ENCODE assay signal across 21 mouse cellular contexts in the genomic region with DNA sequence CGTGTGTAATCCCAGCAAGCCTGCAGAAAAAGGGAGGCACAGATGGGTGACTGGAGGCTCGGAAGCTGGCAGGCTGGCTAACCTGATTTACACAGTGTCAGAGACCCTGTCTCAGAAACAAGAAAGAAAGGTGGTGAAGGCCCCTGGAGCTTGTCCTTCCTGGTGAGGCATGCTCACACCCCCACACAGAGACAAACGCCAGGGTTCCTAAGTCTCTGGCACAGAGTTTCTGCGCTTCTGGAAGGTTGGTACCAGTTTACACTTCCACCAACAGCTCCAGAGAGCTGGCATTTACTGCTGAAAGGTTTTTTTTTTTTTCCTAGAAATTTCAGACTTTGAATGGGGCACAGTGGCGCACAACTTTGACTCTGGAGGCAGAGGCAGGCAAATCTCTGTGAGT. TPM values are rescaled to one million over a fixed set of nuclear protein-coding genes. Genes with fewer than 3 reads are reported as not detected.
DNase-seq lines count a peak whose midpoint lies in the region; ATAC-seq lines count a peak whose summit lies in the region.
"Had no signal": no experiment of that assay in that cellular context is flagged by ENCODE, and none has a peak within 500 bp of the region (broad histone marks: within the 10 kb centered on the region; RNA-seq: fewer than 3 reads in every experiment).

No protein-coding gene starts in this region.

- DNase-seq in frontal cortex, postnatal 14 days (ENCODE audit: low spot score in 2 of 2) = no peak
- peak; percentile 3 for DNase-seq in gastrocnemius, postnatal 14 days
- DNase-seq in gastrocnemius, postnatal 25 days = no peak
- peak; percentile 62 for DNase-seq in brain, adult 2 months (ENCODE audit: low read depth, low spot score)
- DNase-seq: adrenal gland, adult 8-10 months; adrenal gland, postnatal 14 days; adrenal gland, postnatal 36 days; B cell, adult 2 months; cerebellum, adult 11 months; cerebellum, adult 18-20 months; cerebellum, adult 8-10 months; cerebellum, adult 9-11 months; cerebellum, postnatal 14 days; embryo, embryonic 11 days had no signal

- ATAC-seq in frontal cortex, adult (ENCODE audit: low TSS enrichment) = peak; percentile 64
- ATAC-seq: activated CD4-positive, CD25-positive, alpha-beta regulatory T cell, adult 4 months; CD4-positive, CD25-positive, alpha-beta regulatory T cell, adult 4 months; forebrain, embryonic 14.5 days; forebrain, embryonic 16.5 days; Patski had no signal

- intact Hi-C loops in gastrocnemius, postnatal 14 days (cut with DNase I; ENCODE audit: low total_unique reads) = no loop called here

RNA-seq across cellular contexts. Expression of gene Rasgrp2, which starts 2.9 kb away (rescaled TPM):
- 10 to 100 TPM; 24.0 to 37.6 TPM for total RNA-seq in gastrocnemius, postnatal 14 days (2021)
- 10 to 100 TPM; 16.2 to 16.4 TPM for total RNA-seq in gastrocnemius, postnatal 25 days (2021)

RNA-seq across cellular contexts. Expression of gene Pygm, which starts 12.0 kb away (rescaled TPM):
- total RNA-seq in gastrocnemius, postnatal 14 days (2021) = 1,000 to 10,000 TPM; 4,021 to 4,833 TPM
- 1,000 to 10,000 TPM; 5,552 to 6,904 TPM for total RNA-seq in gastrocnemius, postnatal 25 days (2021)

RNA-seq across cellular contexts. Expression of gene Nrxn2, which starts 22.3 kb away (rescaled TPM):
- total RNA-seq in gastrocnemius, postnatal 14 days (2021) = 1 to 10 TPM; 1.5 to 2.9 TPM
- 1 to 10 TPM in 1 of 2 experiments, under 1 TPM in 1; 0.91 to 1.4 TPM for total RNA-seq in gastrocnemius, postnatal 25 days (2021)
- total RNA-seq: common myeloid progenitor, adult 5-6 weeks had no signal

RNA-seq across cellular contexts. Expression of gene Sf1, which starts 32.7 kb away (rescaled TPM):
- total RNA-seq in gastrocnemius, postnatal 14 days (2021) = 10 to 100 TPM; 75.1 to 80.9 TPM
- 10 to 100 TPM; 65.5 to 75.2 TPM for total RNA-seq in gastrocnemius, postnatal 25 days (2021)

RNA-seq across cellular contexts. Expression of gene Map4k2, which starts 55.3 kb away (rescaled TPM):
- total RNA-seq in gastrocnemius, postnatal 14 days (2021) = 10 to 100 TPM in 1 of 2 experiments, 1 to 10 TPM in 1; 9.5 to 14.4 TPM
- 10 to 100 TPM in 1 of 2 experiments, 1 to 10 TPM in 1; 9.2 to 14.6 TPM for total RNA-seq in gastrocnemius, postnatal 25 days (2021)

Comparison
In these comparisons a context has a peak if more than half of its experiments do, and no peak if none do; other contexts are left out.
1. DNase-seq: peak in gastrocnemius, postnatal 14 days (single experiment) and brain, adult 2 months (single experiment); none in frontal cortex, postnatal 14 days (0 of 2) and gastrocnemius, postnatal 25 days (single experiment).